Mouse (Mus musculus) brain, embryonic 14.5 days (tissue): ENCODE measurements at regions not wholly inside any gene's neighbourhood (a gene's known extent, or its start where the extent isn't known, plus 50 kb on each side); places are given as distances from the start of the nearest gene placed in this dataset.

Source experiments
- CTCF ChIP-seq: fragments of 200-500 bp; IDR thresholded peaks from 2 replicates; pipeline ENCODE4 v1.5.1; 2012; ENCODE audit warnings: inconsistent platforms, mild to moderate bottlenecking, moderate library complexity, borderline replicate concordance; ENCODE audit not compliant: insufficient read depth, insufficient read length; ENCODE audit errors: extremely low read depth
- POLR2A ChIP-seq: fragments of 200-500 bp; IDR thresholded peaks from 2 replicates; pipeline ENCODE4 v1.6.1; 2012; ENCODE audit warnings: mild to moderate bottlenecking, inconsistent platforms, borderline replicate concordance; ENCODE audit not compliant: poor library complexity, insufficient read depth, insufficient read length, severe bottlenecking; ENCODE audit errors: extremely low read depth

DNA sequence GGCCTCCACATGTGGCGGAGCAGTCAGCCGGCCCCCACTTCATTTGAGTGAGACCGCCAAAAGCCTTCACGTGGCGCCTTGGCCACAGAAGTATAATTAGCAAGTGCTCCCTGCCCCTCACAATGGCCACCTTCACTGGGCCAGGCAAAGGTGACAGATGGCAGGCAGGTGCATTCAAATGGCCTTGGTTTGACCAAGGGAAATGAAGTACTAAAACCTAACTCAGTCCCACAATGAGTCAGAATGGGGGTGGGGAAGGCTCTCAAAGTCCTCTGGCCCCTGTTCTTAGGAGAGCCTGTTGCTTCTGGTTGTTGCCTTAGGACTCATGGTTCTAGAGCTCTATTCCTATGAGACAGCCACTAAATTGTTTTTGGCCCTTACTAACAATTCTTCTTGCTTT lies 147.2 kb upstream of the Bcl6 start:
- no peak for TF ChIP-seq POLR2A
- no peak for TF ChIP-seq CTCF
